Mouse (Mus musculus) bone marrow, adult 2 months (tissue): ENCODE measurements around the gene Ttc8. TPM values are rescaled to one million over a fixed set of nuclear protein-coding genes. Genes with fewer than 3 reads are reported as not detected.

Source experiments
- H3K27ac ChIP-seq: fragments of 200-500 bp; 2 replicates; pipeline ENCODE4 v1.5.1; 2012; ENCODE audit warnings: low read depth, mild to moderate bottlenecking, control low read depth, inconsistent platforms, low read length; ENCODE audit not compliant: control insufficient read depth, poor library complexity, insufficient read depth
- H3K4me1 ChIP-seq: fragments of 200-500 bp; 2 replicates; pipeline ENCODE4 v1.6.1; 2011; ENCODE audit warnings: low read length; ENCODE audit not compliant: control insufficient read depth, insufficient read depth
- H3K4me3 ChIP-seq: fragments of 200-500 bp; replicated peaks from 2 replicates; pipeline ENCODE3; 2011; ENCODE audit warnings: mild to moderate bottlenecking, low read depth, low read length, control low read depth; ENCODE audit not compliant: control insufficient read depth
- CTCF ChIP-seq: fragments of 200-500 bp; IDR thresholded peaks from 2 replicates; pipeline ENCODE4 v1.5.1; 2011; ENCODE audit warnings: low read length, control low read depth; ENCODE audit not compliant: control insufficient read depth, insufficient read depth
- POLR2A ChIP-seq: fragments of 200-500 bp; IDR thresholded peaks from 2 replicates; pipeline ENCODE4 v1.6.1; 2011; ENCODE audit warnings: low read depth, mild to moderate bottlenecking, control low read depth, low read length, borderline replicate concordance; ENCODE audit not compliant: control insufficient read depth
- WGBS: fragments of 180-500 bp; shearing (Covaris S2); methylation state at CpG from one replicate; pipeline ENCODE4 v1.1.7; 2018; 5-methylcytosine and 5-hydroxymethylcytosine counted together
- polyA plus RNA-seq: library from polyadenylated mRNA; stranded (reverse); fragments of >200 nt; gene quantifications from 2 replicates; pipeline ENCODE4 v1.2.4, GENCODE M21; 2011; ENCODE audit warnings: low replicate concordance; ENCODE audit not compliant: missing spikeins, insufficient read depth, insufficient read length

Gene Ttc8
- polyA plus RNA-seq, 1 experiment: 2.1 TPM

DNA sequence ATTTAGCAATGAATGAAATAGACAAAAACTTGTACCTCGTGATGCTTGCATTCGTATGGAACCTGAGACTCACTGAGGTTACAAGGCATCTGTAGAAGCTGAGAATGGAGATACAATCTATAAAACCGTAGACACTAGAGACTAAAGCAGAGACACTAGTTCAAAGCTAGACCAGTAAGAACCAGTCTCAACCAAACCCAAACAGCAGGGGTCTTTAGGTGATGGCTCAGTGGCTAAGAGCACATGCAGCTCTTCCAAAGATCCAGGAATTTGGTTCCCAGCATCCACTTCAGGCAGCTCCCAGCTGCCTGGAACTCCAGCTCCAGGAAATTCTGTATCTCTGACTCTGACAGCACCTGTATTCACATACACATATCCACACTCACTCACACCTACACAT, 60.7 kb downstream of the Ttc8 start:
- Histone ChIP-seq H3K27ac (no peak overlapping the region), H3K4me3 (no peak overlapping the region), H3K4me1 (no peaks in the 10 kb centered on the region)
- TF ChIP-seq CTCF: no peak
- no peak for TF ChIP-seq POLR2A
- WGBS: 85% methylated on average over 3 of the region's 3 CpGs

DNA sequence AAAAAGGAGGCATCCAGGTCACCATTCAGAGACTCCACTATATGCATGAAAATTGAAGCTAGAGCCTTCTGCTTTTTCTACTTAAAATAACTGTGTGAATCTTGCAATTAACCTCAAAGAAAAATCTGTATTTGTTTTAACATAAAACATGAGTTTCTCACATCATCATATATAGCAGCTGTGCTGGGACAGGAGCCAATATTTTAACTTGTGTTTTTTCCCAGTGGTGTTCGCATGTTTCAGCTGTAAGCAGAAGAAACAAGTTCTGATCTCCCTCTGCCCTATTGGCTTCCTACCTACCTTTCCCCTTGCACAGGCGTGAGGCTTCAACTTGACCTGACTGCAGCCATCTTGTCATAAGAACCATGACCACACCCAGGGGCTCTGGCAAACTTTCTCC, 64.4 kb downstream of the Ttc8 start:
- TF ChIP-seq POLR2A (no peak), CTCF (no peak)
- no peak overlapping the region for H3K4me3 ChIP-seq
- no peak overlapping the region for H3K27ac ChIP-seq
- no peaks in the 10 kb centered on the region for H3K4me1 ChIP-seq
- 81% methylated on average over 2 of the region's 2 CpGs for WGBS

DNA sequence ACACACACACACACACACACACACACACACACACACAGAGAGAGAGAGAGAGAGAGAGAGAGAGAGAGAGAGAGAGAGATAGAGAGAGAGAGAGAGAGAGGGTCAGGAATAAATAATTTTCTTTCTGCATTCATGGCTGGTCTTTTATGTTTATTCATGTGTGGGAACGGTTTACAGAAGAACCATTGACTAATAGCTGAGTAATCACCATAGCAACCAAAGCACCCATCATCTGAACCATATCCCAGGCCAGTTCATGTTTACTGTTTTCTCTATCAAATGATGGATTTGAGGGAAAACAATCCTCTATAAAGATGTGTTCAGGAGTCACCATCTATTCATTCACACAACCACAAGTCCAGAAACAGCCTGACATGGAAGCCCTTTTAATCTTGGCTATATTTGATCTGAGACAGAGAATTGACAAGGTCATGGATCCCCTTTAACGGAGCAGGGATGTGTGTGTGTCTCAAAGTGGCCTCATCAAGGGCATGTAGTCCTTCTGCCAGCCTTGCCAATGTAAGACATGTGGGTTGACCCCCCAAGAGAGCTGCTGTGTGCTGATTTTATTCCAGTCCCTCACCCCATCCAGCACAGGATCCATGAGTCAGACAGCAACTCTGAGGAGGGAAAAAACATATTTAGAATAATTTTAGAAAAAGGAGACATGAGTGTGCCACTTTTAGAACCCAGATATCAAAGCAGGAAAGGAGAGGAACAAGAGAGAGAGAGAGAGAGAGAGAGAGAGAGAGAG, 70.9 kb downstream of the Ttc8 start:
- Histone ChIP-seq H3K27ac (no peak overlapping the region), H3K4me1 (no peaks in the 10 kb centered on the region; the same call in 1 of the 2 replicates), H3K4me3 (no peak overlapping the region)
- WGBS: 75% methylated on average over 2 of the region's 2 CpGs
- no peak for TF ChIP-seq POLR2A
- TF ChIP-seq CTCF: no peak

DNA sequence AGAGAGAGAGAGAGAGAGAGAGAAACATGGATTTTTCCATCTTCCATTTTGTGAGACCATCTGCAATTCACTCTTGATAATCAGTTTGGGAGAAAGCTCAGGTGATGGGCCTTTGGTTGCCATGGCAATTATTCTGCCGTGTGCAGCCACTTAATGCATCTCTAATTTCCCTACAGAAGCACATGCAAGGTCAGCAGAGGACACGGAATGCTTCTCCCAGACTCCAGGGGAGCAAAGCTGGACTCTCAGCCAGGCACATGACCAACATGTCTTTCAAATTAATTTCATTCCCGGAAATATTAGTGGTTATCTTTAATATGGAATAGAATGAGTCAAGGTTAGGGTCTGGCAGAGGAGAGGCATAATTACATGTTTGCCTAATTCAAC, 71.4 kb downstream of the Ttc8 start:
- Histone ChIP-seq H3K27ac (no peak overlapping the region), H3K4me1 (no peaks in the 10 kb centered on the region; the same call in 1 of the 2 replicates), H3K4me3 (no peak overlapping the region)
- TF ChIP-seq CTCF (no peak), POLR2A (no peak)
- 74% methylated on average over 3 of the region's 3 CpGs for WGBS

DNA sequence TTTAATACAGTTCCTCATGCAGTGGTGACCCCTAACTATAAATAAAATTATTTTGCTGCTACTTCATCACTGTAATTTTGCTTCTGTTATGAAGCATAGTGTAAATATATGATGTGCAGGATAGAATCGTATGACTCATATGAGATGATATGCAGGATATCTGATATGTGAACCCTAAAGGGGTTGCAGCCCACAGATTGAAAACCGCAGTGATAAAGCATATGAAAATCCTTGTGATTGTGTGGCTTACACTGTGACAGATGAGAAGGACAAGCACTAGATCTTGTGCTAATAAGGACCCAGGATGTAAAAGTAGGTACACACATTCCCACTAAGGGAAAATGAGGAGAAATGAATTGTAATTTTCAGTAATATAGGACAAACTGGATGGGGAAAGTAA, 73.4 kb downstream of the Ttc8 start:
- WGBS: 87% methylated on average over 2 of the region's 2 CpGs
- Histone ChIP-seq H3K27ac (no peak overlapping the region), H3K4me1 (no peaks in the 10 kb centered on the region; the same call in 1 of the 2 replicates), H3K4me3 (no peak overlapping the region)
- TF ChIP-seq CTCF: no peak
- no peak for TF ChIP-seq POLR2A

DNA sequence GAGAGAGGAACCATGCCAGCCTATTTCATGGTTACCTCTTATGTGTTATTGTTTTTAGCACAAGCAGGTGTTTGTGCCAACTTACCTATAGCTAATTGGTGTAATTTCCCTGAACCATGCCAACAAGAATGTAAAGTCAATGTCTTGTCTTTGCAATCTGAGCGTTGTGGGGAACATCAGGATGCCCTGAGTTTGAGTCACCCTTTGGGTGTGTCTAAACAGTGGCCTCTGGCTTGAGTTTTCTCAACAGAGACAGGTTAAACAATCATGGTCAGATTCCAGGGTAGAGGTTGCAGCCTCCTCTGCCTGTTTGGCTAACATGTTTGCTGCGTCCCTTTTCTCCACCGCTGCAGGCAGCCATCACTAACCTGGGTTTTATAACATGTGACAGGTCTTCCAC, 74.0 kb downstream of the Ttc8 start:
- WGBS: 89% methylated on average over 3 of the region's 3 CpGs
- H3K27ac ChIP-seq: no peak overlapping the region
- no peaks in the 10 kb centered on the region; the same call in 1 of the 2 replicates for H3K4me1 ChIP-seq
- H3K4me3 ChIP-seq: no peak overlapping the region
- TF ChIP-seq CTCF (no peak), POLR2A (no peak)

DNA sequence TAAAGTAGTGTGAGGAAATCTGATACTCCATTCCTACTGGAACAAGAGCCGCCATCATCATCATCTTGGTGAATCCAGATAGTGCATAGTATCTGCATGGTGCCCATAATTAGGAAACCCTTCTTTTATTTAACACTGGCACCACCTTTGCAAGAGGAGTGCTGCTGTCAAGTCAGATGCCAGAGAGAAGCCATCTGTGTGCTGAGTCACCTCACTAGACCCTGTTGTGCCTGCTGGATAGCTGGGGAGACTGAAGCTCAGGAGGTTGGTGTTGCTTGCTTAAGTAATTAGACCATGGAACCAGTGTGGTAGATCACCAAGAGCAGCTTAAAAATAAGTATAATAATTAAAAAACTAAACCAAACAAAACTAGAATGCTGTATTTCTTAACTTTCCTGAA, 75.5 kb downstream of the Ttc8 start:
- Histone ChIP-seq H3K27ac (no peak overlapping the region), H3K4me1 (no peaks in the 10 kb centered on the region; the same call in 1 of the 2 replicates), H3K4me3 (no peak overlapping the region)
- 76% methylated on average over 1 of the region's 1 CpGs for WGBS
- TF ChIP-seq POLR2A: no peak
- no peak for TF ChIP-seq CTCF

DNA sequence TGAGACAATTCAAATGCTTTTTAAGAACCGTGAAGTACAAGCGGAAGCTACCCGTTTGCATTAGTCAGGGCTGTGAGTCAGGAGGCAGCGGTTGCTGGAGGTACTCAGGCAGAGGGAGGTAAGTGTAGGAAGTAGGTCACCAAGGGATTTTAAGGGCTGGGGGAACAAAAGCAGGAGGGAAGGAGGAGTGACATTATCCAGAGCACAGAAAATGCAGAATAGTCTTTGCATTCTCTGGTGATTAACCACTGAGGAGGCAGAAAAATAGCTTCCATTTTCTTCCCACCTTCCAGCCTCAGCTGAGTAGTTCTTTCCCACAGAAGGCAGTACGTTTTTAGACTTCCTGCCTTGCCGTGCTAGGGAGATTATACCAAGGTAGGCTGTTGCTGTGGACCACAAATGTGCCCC, 76.2 kb downstream of the Ttc8 start:
- TF ChIP-seq CTCF: no peak
- no peak for TF ChIP-seq POLR2A
- 9% methylated on average over 6 of the region's 6 CpGs for WGBS
- no peak overlapping the region for H3K4me3 ChIP-seq
- no peak overlapping the region for H3K27ac ChIP-seq
- no peaks in the 10 kb centered on the region; the same call in 1 of the 2 replicates for H3K4me1 ChIP-seq

DNA sequence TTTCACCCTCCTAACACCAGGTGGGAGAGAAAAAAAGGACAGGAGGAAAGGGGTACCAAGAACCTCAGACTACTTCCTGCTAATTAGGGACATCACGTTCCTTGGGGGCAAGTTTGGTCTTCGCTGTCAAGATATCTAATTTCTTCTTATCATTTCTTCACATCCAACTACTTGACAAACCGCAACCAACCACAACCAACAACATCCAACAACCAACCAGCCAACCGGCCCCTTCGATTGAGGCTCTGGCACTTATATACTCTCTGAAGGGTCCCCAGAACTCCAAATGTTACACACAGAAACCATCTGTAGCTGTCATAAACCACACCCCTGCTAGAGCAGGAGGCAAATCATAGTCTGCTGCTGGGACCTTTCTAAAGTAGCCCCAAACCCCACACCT, 76.7 kb downstream of the Ttc8 start:
- no peak overlapping the region for H3K27ac ChIP-seq
- no peaks in the 10 kb centered on the region; the same call in 1 of the 2 replicates for H3K4me1 ChIP-seq
- TF ChIP-seq POLR2A: no peak
- no peak for TF ChIP-seq CTCF
- WGBS: 21% methylated on average over 5 of the region's 5 CpGs
- no peak overlapping the region for H3K4me3 ChIP-seq
